Mouse (Mus musculus): ENCODE results near the gene Nop9. TPM values are rescaled to one million over a fixed set of nuclear protein-coding genes. Genes with fewer than 3 reads are reported as not detected.

Nop9 gene
- total and polyA plus RNA-seq, 3 experiments, result 9.9 to 17.7 (median 17.6) TPM

- no peak for DNase-seq
Observed at GRCm38 (mm10) chr14:55727889-55728685, 17.4 kb upstream of the Nop9 start.

DNA sequence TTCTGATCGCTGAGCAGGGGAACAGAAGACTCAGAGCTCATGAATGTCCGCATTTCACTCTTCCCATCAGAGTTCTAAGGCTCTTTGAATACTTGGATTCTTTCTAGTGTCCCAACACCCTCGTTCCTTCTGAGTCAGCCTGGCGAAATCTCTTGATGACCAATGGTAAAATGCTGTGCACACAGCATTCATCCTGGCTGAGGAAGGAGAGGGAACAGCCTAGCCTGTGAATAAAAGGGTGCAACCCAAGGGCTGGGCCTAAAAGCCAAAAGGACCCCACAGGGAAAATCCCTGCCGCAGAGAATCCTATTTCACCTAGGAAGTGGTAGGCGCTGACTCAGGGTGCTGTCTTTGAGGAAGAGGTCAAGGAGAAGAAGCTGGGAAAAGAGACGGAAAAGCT is 15.4 kb upstream of the Nop9 start:
- no peak for DNase-seq

DNA sequence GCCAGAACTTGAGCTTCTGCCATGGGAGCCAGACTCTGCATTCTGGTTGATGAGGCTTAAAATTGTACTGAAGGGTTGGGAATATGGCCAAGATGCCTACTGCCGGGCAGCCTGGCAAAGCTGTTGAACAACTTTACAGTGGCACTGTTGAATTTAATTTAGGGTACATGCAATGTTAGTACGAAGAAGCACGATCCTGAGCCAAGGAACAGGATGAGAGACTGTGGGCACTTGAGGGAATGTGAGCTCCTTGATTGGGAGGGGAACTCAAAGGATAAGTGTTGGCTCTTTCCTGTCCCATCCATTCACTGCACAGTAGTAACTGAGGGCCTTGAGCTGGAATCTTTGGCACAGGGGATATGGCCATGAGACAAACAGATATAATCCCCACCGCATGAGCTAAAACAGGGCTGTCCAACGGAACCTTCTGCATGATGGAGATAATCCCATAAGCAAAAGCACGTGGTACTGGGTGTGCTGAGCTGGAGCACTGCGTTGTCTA is 14.9 kb upstream of the Nop9 start:
- no peak for DNase-seq

DNA sequence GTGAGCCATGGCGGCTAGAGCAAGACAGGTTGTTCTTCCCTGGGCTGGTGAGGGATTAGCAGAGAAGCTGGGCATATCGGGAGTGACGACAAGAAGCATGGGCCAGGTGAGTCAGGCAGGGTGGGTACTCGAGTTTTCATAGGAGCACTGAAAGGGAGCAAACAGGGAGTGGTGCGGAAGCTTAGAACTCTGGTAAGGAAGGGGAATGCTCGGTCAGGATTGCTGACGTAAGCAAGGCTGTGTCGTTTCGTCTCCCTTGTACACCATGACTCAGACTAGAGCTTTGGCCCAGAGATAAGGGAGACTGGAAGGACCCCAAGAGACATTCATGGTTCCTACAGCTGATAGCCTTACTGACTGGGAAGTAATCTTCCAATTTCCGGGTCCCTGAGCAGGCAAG is 11.6 kb upstream of the Nop9 start:
- no peak for DNase-seq

- DNase-seq, result no peak
Observed at GRCm38 (mm10) chr14:55734869-55735268, 10.6 kb upstream of the Nop9 start.

- no peak for DNase-seq
Observed at GRCm38 (mm10) chr14:55735334-55735733, 10.2 kb upstream of the Nop9 start.

GRCm38 (mm10) chr14:55735758-55736157 is 9.7 kb upstream of the Nop9 start:
- no peak for DNase-seq

- DNase-seq, result no peak
Observed at GRCm38 (mm10) chr14:55737086-55737687, 8.3 kb upstream of the Nop9 start.

- DNase-seq, result peak; percentile 86
Observed at GRCm38 (mm10) chr14:55743711-55744110, 1.8 kb upstream of the Nop9 start.

DNA sequence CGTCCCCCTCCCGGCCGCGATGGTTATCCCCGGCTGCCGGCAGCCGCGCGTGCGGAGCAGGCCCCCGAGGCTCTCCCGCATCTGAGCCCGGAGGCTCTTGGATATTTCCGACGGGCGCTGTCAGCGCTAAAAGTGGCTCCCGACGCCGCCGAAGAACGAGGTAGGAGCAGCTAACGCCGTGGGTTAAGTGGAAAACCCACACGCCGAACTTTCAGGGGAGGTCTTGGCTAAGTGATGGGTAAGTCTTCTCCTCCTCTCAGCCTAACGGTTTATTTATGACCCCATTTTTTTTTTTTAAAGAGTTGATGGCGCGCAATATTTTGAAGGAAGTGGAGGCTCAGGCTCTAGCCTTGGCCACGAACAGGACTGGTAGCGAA is 356 bp downstream of the Nop9 start:
- DNase-seq, result no peak

DNA sequence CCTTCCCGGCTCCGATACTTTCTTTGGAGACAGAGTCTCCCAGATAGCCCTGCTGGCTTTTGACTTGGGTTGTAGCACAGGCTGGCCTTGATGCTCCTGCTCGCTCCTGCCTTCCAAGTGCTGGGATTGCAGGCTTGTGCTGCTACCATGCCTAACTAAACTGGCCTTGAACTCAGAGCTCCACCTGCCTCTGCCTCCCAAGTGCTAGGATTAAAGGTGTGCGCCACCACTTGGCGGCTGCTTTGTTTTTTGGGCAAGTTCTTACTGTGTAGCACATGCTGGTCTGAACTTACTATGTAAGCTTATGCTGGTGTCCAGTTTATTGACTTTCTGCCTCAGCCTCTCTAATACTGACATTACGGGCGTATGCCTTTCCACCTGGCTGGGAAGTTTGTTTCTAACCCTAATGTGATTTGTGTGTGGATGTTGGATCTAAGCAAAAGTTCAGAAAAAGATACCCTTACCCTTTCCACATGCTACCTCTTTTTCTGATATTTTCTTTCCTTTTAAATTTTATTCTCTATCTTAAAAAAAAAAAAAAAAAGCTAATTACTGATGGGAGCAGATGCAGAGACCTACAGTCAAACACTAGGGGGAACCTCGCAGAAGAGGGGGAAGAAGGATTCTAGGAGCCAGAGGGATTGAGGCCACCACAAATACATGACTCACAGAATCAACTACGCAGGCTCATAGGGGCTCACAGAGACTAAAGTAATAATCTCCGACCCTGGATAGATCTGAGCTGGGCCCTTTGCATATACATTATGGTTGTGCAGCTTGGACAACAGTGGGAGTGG is 1.8 kb downstream of the Nop9 start:
- DNase-seq, result no peak

GRCm38 (mm10) chr14:55757566-55757965 is 12.1 kb downstream of the Nop9 start:
- no peak for DNase-seq

GRCm38 (mm10) chr14:55758363-55758784 is 12.9 kb downstream of the Nop9 start, which contains the start of gene Cideb:
Gene Cideb (minus strand): TSS chr14:55758458.
- peak; percentile 53 for DNase-seq

DNA sequence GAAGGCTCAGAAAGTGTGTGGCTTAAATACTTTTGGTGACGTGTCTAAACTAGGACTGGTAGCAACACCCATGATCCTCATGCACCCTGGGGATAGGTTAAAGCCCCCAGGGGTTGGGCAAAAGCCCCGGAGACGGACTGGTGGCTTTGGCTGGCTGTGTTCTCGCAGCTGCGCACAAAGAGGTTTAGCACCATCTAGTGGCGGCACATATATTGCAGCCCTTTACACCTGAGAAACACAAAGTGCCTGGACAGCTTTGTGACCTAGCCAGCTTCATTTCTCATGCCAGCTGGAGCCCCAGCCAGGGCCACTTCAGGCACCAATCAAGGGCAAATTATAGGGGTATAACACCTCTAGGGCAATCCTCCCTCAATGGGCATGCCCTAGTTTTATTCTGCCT is 14.7 kb downstream of the Nop9 start:
- DNase-seq, result peak; percentile 81

GRCm38 (mm10) chr14:55761163-55761562 is 15.7 kb downstream of the Nop9 start, which contains the start of gene Ltb4r2:
Gene Ltb4r2 (plus strand): TSS chr14:55761428.
- no peak for DNase-seq

DNA sequence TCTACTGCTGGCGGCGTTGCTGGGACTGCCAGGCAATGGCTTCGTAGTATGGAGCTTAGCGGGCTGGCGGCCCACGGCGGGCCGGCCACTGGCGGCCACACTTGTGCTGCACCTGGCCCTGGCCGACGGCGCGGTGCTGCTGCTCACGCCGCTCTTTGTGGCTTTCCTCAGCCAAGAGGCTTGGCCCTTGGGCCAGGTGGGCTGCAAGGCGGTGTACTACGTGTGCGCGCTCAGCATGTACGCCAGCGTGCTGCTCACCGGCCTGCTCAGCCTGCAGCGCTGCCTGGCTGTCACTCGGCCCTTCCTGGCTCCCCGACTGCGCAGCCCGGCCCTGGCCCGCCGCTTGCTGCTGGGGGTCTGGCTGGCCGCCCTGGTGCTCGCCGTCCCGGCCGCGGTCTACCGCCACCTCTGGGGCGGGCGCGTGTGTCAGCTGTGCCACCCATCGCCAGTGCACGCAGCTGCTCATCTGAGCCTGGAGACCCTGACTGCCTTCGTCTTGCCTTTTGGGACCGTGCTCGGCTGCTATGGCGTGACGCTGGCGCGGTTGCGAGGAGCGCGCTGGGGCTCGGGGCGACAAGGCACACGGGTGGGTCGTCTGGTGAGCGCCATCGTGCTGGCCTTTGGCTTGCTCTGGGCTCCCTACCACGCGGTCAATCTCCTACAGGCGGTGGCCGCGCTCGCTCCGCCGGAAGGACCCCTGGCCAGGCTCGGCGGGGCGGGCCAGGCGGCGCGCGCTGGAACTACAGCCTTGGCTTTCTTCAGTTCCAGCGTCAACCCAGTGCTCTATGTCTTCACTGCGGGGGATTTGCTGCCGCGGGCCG is 16.7 kb downstream of the Nop9 start:
- peak; percentile 65 for DNase-seq

- no peak for DNase-seq
Observed at GRCm38 (mm10) chr14:55763166-55763565, 17.7 kb downstream of the Nop9 start.

GRCm38 (mm10) chr14:55765696-55766095 is 20.2 kb downstream of the Nop9 start, which contains the start of gene Ltb4r1:
Gene Ltb4r1 (plus strand): TSS chr14:55765962.
- no peak for DNase-seq

- peak; percentile 74 for DNase-seq
Observed at GRCm38 (mm10) chr14:55767519-55768414, 22.3 kb downstream of the Nop9 start.

DNA sequence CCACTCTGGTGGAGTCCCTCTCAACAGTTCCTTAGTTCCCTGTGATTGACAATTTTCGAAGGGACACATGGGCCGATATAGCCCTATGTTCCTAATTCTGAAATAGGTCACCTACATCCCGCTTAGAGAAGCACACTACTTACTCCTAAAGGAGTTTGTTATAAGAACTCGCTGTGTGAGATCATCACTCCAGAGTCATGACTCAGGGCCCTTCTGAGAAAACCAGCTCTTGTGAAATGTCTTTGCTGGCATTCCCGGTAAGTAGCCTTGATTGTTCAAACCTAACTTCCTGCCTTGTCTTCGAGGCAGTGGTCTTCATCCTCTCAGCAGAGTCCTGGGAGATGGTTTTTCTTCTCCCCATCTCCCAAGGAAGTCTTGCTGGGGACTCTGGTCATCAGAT is 23.1 kb downstream of the Nop9 start:
- DNase-seq, result peak; percentile 49
